Mouse (Mus musculus) forebrain, embryonic 10.5 days (tissue): ENCODE data around the gene Zswim4. TPM values are rescaled to one million over a fixed set of nuclear protein-coding genes. Genes with fewer than 3 reads are reported as not detected.
"Not testable (repeated sequence)": the region's sequence is repeated elsewhere in the genome, so short reads cannot be mapped to it uniquely, and the experiment has no call there.

Source experiments
- DNase-seq: peaks from one replicate; pipeline ENCODE4 v3.0.0-alpha.2; 2017; ENCODE audit warnings: low spot score; ENCODE audit errors: extremely low spot score
- H3K27ac ChIP-seq: fragments of 300-500 bp; sonication (generic); 2 replicates; pipeline ENCODE4 v1.5.1; 2016; ENCODE audit warnings: mild to moderate bottlenecking
- H3K27me3 ChIP-seq: fragments of 300-500 bp; sonication (generic); 2 replicates; pipeline ENCODE4 v1.6.1; 2016; ENCODE audit warnings: mild to moderate bottlenecking; ENCODE audit not compliant: poor library complexity, severe bottlenecking
- H3K36me3 ChIP-seq: fragments of 300-500 bp; sonication (generic); replicated peaks from 2 replicates; pipeline ENCODE4 v1.6.1; 2016; ENCODE audit warnings: mild to moderate bottlenecking, moderate library complexity
- H3K4me1 ChIP-seq: fragments of 300-500 bp; sonication (generic); 2 replicates; pipeline ENCODE4 v1.6.1; 2016
- H3K4me3 ChIP-seq: fragments of 300-500 bp; sonication (generic); 2 replicates; pipeline ENCODE4 v1.5.1; 2016; ENCODE audit warnings: mild to moderate bottlenecking, moderate library complexity
- H3K9me3 ChIP-seq: fragments of 300-500 bp; sonication (generic); 2 replicates; pipeline ENCODE4 v1.6.1; 2016; ENCODE audit warnings: mild to moderate bottlenecking, moderate library complexity
- WGBS: fragments of 180-500 bp; shearing (Covaris S2); methylation state at CpG from one replicate; pipeline ENCODE4 v1.1.7; 2016; 5-methylcytosine and 5-hydroxymethylcytosine counted together
- polyA plus RNA-seq: library from polyadenylated mRNA; unstranded; fragments of >200 nt; fragmentation: Nextera tagmentation; extraction: Ambion mirVana; gene quantifications from 2 replicates; pipeline ENCODE4 v1.2.1, GENCODE M21; 2016

The Zswim4 gene
- polyA plus RNA-seq, result 28.6 and 31.4 TPM in 2 replicates

- DNase-seq, result peak; percentile 99
- WGBS, result under 1% methylated on average over 35 of the region's 35 CpGs
Measured at GRCm38 (mm10) chr8:84236998-84237473, at the start of gene Zswim4. TSS of gene Zswim4 (minus strand) at chr8:84237055.

DNA sequence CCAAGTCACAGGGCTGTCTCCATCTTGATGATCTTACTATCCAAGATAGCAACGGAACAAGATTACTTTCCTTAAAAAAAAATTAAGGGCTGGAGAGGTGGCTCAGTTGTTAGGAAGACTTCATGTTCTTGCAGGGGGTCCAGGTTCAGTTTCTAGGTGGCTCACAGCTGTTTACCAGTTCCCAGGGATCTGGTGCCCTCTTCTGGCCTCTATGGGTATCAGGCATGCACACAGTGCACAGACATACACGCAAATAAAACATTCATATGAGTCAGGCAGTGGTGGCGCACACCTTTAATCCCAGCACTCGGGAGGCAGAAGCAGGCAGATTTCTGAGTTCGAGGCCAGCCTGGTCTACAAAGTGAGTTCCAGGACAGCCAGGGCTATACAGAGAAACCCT lies 48.8 kb upstream of the Zswim4 start:
- not testable (repeated sequence) for H3K9me3 ChIP-seq, DNase-seq, H3K4me3 ChIP-seq, H3K36me3 ChIP-seq, H3K27ac ChIP-seq, H3K27me3 ChIP-seq, H3K4me1 ChIP-seq
- WGBS, result 59% methylated on average over 5 of the region's 5 CpGs

More at GRCm38 (mm10) chr8:84236998-84237473, at the start of gene Zswim4:
- H3K36me3 ChIP-seq, result peaks cover 29% of the 10 kb centered on the region
- no peaks in the 10 kb centered on the region for H3K27me3 ChIP-seq
- no peaks in the 10 kb centered on the region for H3K9me3 ChIP-seq
- H3K4me3 ChIP-seq, result peak within 1 kb of the TSS; percentile 84
- peak within 1 kb of the TSS; percentile 95 for H3K27ac ChIP-seq
- peaks cover 28% of the 10 kb centered on the region for H3K4me1 ChIP-seq

DNA sequence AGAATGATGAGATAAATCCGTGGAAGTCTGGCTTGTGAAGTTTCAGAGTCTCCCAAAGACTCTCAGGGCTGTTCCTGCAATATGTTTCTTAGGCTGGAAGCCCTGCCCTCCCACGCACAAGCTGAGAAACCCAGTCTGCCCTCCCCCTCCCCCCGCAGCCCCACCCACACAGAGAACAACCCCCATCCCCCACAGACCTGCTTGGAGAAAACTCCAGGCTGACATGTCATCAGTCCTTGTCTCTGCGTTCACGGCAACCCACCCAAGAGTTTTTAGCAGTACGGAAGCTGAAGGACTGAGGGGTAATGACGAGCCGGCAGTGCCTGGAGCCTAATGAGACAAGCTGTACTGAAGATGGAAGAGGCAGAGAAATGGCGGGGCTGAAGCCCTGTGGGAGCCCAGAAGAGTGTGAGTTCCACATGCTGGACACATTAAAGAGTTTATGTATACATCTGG lies 47.8 kb upstream of the Zswim4 start:
- H3K4me1 ChIP-seq, result peaks cover 4% of the 10 kb centered on the region
- 51% methylated on average over 9 of the region's 9 CpGs for WGBS
- no peak for DNase-seq
- no peak overlapping the region for H3K4me3 ChIP-seq
- peaks cover 4% of the 10 kb centered on the region; the same call in 1 of the 2 replicates for H3K27me3 ChIP-seq
- no peaks in the 10 kb centered on the region for H3K36me3 ChIP-seq
- H3K9me3 ChIP-seq, result 0 out of 2 replicates have a peak, but pooled peaks cover 3% of the 10 kb centered on the region
- H3K27ac ChIP-seq, result no peak overlapping the region

DNA sequence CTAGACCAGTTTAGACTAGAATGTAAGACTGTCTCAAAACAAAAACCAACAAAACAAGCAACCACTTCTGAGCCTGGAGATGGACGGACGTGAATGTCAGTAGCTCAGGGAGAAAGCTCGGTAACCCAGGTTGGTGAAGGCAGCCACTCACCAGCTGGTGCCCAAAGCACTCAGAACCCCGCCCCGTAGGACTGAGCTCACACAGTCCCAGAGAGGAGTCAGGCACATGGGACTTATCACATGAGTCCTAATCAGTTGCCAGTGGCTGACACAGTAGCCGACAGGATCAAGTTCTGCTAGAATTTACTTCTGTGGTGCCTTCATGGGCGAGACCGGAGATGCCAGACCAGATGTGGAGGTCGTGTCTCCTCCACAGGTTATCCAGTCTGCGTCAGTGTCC lies 43.9 kb upstream of the Zswim4 start:
- Histone ChIP-seq H3K4me3 (no peak overlapping the region), H3K4me1 (peaks cover 15% of the 10 kb centered on the region), H3K36me3 (no peaks in the 10 kb centered on the region), H3K27ac (no peak overlapping the region), H3K9me3 (0 out of 2 replicates have a peak, but pooled peaks cover 3% of the 10 kb centered on the region), H3K27me3 (peaks cover 4% of the 10 kb centered on the region; the same call in 1 of the 2 replicates)
- WGBS, result 84% methylated on average over 10 of the region's 10 CpGs
- no peak for DNase-seq

GRCm38 (mm10) chr8:84276447-84276846 lies 39.6 kb upstream of the Zswim4 start:
- Histone ChIP-seq H3K27ac (no peak overlapping the region), H3K4me1 (peaks cover 10% of the 10 kb centered on the region), H3K9me3 (no peaks in the 10 kb centered on the region), H3K4me3 (no peak overlapping the region), H3K36me3 (no peaks in the 10 kb centered on the region), H3K27me3 (peaks cover 4% of the 10 kb centered on the region; the same call in 1 of the 2 replicates)
- DNase-seq, result no peak
- 81% methylated on average over 1 of the region's 1 CpGs for WGBS

GRCm38 (mm10) chr8:84273968-84274367 lies 37.1 kb upstream of the Zswim4 start:
- no peaks in the 10 kb centered on the region for H3K36me3 ChIP-seq
- 83% methylated on average over 3 of the region's 3 CpGs for WGBS
- no peaks in the 10 kb centered on the region for H3K9me3 ChIP-seq
- H3K4me1 ChIP-seq, result peaks cover 23% of the 10 kb centered on the region
- H3K27me3 ChIP-seq, result no peaks in the 10 kb centered on the region
- no peak overlapping the region for H3K27ac ChIP-seq
- H3K4me3 ChIP-seq, result no peak overlapping the region
- no peak for DNase-seq

GRCm38 (mm10) chr8:84272302-84272701 lies 35.4 kb upstream of the Zswim4 start:
- WGBS, result 88% methylated on average over 4 of the region's 4 CpGs
- no peaks in the 10 kb centered on the region for H3K9me3 ChIP-seq

DNA sequence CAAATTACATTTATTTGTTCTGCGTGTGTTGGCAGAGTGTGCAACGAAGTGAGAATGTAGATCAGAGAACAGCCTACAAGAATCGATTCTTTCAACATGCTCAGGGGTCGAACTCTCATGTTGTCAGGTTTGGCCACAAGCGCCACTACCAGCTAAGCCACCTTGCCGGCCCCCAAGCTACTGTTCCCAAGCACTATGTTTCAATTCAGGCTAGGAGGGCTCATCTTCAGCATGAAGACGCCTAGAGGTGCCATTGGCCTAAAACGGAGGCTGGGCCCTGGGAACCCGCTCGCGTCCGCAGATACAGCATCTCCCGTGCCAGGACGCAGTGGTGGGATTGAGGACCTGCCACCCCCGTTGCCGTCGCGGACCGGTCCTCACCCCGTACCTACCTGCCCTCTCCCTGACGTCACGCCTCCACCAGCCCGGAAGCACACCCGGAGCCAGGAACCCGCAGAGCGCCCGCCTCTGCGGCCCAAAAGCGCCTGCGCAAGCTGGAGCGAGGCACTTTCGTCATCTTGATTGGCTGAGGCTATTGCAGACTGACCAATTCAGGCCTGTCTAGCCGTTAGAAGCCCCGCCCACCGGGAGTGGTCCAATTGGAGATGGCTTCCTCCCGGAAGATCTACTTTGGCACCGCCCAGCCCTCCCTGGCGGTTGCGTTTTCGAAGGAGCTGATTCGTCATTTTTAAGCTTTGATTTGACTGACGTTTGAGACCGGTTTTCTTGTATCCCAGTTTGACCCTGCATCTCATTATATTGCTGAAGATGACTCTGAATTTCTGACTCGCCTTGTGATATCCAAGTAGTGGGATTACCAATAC lies 33.3 kb upstream of the Zswim4 start, which contains the start of gene Ccdc130:
Gene Ccdc130 (minus strand): TSS at position 431 of the 824 bp plus-strand sequence.
- peaks cover 23% of the 10 kb centered on the region for H3K36me3 ChIP-seq
- DNase-seq, result peak; percentile 99
- H3K9me3 ChIP-seq, result no peaks in the 10 kb centered on the region
- peak within 1 kb of the TSS; percentile 90 for H3K4me3 ChIP-seq
- under 1% methylated on average over 44 of the region's 44 CpGs for WGBS
- peak within 1 kb of the TSS; percentile 89 for H3K27ac ChIP-seq
- H3K4me1 ChIP-seq, result peaks cover 14% of the 10 kb centered on the region
- no peaks in the 10 kb centered on the region for H3K27me3 ChIP-seq

More at GRCm38 (mm10) chr8:84272302-84272701, 35.4 kb upstream of the Zswim4 start:
- DNase-seq, result no peak
- H3K27ac ChIP-seq, result no peak overlapping the region
- H3K36me3 ChIP-seq, result 0 out of 2 replicates have a peak, but pooled peaks cover 4% of the 10 kb centered on the region
- H3K4me3 ChIP-seq, result no peak overlapping the region
- H3K27me3 ChIP-seq, result no peaks in the 10 kb centered on the region
- peaks cover 19% of the 10 kb centered on the region for H3K4me1 ChIP-seq

DNA sequence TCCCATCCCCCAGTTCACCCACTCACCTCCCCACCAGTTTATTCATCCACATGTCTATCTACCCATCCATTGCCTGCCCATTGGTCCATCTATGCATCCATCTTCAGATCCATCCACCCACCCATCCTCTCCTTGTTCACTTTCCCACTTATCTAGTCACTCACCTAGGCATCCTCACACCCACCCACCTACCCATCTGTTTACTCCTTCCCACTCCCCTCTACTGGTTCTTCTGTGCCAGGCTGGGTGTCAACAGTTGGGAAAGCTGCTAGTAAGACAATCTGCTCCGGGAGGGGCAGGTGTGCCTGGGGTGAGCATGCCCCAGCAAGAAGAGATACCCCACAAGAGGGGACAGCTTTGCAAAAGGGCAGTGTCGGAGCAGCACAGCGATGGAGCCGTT lies 24.2 kb upstream of the Zswim4 start:
- no peak for DNase-seq
- no peaks in the 10 kb centered on the region for H3K27me3 ChIP-seq
- WGBS, result 96% methylated on average over 4 of the region's 4 CpGs

DNA sequence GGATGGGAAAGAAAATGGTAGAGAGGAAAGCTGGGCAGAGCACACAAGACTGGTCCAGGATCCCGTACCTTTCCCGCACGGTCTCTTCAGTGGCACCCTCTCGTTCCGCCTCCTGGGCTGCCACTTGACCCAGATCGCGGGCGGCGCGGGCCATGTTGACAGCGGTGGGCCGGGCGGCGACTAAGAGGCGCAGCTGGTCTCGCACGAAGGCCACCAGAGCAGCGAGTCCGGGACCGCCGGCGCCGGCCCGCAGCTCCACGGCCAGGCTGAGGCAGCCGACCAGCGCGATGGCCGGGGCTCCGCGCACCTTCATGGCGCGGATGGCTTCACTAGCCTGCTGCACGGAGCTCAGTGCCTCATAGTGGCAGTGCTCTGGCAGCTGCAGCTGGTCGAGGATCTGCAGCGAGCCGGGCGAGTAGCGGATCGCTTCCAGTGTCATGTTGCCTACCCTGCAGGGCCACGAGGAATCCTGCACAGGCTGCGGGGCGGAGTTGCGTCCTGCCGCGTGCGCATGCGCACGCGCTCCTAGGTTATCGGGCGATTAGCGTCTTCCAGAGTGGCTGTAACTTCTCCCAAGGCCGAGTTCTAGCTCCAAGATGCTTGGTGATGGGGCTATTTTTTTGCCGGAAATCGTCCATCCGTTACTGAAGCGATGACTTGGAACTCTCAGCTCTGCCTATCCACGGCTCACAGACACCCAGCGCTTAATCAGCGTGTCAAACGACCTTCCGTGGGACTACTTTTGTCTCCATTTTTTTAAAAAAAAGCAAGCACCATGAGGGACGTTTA lies 20.2 kb upstream of the Zswim4 start, which contains the start of gene Mri1:
Gene Mri1 (minus strand): TSS at position 505 of the 789 bp plus-strand sequence.
- Histone ChIP-seq H3K36me3 (peaks cover 81% of the 10 kb centered on the region), H3K27me3 (no peaks in the 10 kb centered on the region), H3K4me3 (peak within 1 kb of the TSS; percentile 87), H3K4me1 (peaks cover 24% of the 10 kb centered on the region), H3K9me3 (no peaks in the 10 kb centered on the region), H3K27ac (peak within 1 kb of the TSS; percentile 93)
- DNase-seq, result peak; percentile 93
- WGBS, result 1% methylated on average over 64 of the region's 64 CpGs

More for the DNA sequence above, 24.2 kb upstream of the Zswim4 start:
- no peak overlapping the region for H3K27ac ChIP-seq
- peaks cover 83% of the 10 kb centered on the region for H3K36me3 ChIP-seq
- H3K4me1 ChIP-seq, result peaks cover 20% of the 10 kb centered on the region
- no peak overlapping the region for H3K4me3 ChIP-seq
- no peaks in the 10 kb centered on the region for H3K9me3 ChIP-seq

- peaks cover 81% of the 10 kb centered on the region for H3K36me3 ChIP-seq
- WGBS, result 17% methylated on average over 6 of the region's 6 CpGs
Measured at GRCm38 (mm10) chr8:84256458-84256821, 19.6 kb upstream of the Zswim4 start.

DNA sequence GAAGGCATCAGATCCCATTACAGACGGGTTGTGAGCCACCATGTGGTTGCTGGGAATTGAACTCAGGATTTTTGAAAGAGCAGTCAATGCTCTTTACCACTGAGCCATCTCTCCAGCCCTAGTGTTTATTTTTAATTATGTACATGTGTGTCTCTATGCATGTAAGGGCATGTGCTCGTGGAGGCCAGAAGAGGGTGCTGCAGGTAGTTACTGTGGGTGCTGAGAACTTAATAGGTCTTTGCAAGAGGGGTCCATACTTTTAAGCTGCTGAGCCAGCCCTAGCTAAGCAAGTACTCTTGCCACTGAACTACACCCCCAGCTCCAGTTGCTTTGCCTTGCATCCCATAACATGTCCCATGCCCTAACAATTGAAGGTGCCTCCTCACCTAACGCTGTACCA lies 19.0 kb upstream of the Zswim4 start:
- Histone ChIP-seq H3K27ac (peak overlapping the region; percentile 93), H3K9me3 (no peaks in the 10 kb centered on the region), H3K4me1 (peaks cover 24% of the 10 kb centered on the region), H3K4me3 (peak overlapping the region; percentile 87), H3K36me3 (peaks cover 81% of the 10 kb centered on the region), H3K27me3 (no peaks in the 10 kb centered on the region)
- no peak for DNase-seq
- 89% methylated on average over 3 of the region's 3 CpGs for WGBS

More at GRCm38 (mm10) chr8:84256458-84256821, 19.6 kb upstream of the Zswim4 start:
- H3K9me3 ChIP-seq, result no peaks in the 10 kb centered on the region
- H3K4me3 ChIP-seq, result peak overlapping the region; percentile 87
- DNase-seq, result no peak
- H3K27me3 ChIP-seq, result no peaks in the 10 kb centered on the region
- peak overlapping the region; percentile 93 for H3K27ac ChIP-seq
- H3K4me1 ChIP-seq, result peaks cover 24% of the 10 kb centered on the region
